Mouse (Mus musculus) lung, postnatal 25 days (tissue): ENCODE results near the gene Pfkfb2.

Experiments used
- DNase-seq: peaks from one replicate; pipeline ENCODE4 v3.0.0; 2022; ENCODE audit warnings: low spot score

Pfkfb2 gene

DNA sequence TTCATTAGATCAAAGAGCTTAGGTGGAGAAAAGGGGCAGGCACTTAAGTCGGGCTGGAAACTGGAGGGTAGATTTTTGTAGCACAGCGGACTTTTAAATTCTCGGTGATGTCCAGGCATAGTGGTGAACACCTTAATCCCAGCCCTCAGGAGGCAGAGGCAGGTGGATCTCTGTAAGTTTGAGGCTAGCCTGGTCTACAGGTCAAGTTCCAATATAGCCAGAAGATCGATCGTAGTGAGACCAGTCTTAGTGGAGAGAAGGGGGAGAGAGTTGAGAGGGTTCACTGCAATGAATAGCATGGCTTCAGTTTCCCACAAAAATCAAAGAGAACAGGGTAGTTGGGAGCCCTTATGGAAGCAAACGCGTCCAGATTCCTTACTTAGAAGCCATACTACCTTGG, 8.9 kb upstream of the Pfkfb2 start:
- DNase-seq, result no peak

DNA sequence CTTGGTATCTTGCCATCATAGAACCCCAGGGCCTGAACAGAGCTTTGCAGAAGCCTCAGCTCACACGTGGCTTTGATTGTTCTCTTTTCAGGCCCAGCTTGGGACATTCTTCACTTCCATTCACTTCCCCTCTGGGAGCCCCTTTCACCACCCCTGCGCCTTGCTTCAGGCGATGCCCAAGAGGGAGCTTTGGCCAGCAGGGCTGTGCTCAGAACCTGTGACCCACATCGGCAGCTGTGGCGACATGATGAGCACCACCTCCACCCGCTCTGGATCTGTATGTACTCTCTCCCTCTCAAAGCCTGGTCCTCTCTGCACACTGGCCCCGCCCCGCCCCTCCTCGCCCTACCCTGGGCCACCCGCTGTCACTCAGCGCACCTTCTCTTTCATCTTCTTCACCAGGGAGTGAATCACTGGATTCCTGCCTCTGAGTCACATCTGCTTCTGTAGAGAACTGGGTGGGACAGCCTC, 8.4 kb upstream of the Pfkfb2 start:
- DNase-seq, result no peak

DNA sequence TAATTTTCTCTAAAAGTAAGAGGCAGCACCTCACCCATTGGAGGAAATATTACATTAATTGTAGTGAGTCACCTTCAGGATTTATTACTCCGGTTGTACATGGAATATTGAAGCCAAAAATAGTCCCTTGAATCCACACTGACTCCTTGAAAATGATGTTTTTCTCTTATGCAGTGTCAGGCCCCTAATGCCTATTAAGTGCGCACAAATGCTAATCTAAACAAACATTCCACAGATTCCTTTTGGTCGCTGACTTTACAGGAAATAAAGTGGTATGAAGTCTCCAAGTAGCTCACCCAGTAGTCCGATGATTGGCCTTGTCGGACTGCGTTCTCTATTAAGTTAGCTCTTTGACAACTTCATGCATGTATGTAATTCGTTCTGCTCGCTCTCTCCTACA, 5.8 kb upstream of the Pfkfb2 start:
- no peak for DNase-seq

DNA sequence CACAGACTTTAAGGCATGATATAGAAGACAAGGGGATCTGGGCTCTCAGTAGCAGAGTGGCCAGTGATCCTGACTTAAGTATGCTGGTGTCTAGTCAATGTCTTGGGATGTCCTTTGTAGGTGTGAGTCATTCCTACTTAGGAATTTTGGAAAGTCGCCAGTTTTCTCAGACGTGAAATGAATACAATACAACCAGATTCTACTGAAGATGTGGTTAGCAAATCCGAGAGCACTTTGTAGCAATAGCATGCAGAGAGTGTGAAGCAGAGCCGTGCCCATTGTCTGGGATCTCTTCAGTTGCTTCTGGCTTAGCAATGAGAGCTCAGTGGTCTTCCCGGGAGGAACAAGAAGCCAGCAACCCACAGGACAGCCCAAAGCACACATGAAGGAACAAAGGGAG, 5.4 kb upstream of the Pfkfb2 start:
- DNase-seq, result no peak

DNA sequence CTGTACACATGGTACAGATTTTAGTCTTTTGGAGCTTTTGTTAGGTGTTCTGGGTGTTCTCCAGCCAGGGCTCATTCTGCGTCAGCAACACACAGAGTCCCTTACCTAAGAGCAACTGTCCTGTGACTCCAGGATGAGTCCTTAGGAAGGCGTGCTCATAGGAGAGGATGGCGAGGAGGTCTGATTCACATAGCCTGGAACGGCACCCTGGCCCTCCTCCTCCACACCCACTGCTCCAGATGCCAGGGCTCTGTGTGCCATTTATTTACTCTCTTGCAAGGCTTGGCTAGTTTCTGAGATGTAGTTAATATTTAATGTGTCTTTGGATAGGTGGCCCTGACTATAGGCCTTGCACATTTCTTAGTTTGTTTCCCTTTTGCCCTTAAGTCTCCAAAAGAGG, 4.6 kb upstream of the Pfkfb2 start:
- DNase-seq, result peak; percentile 76

DNA sequence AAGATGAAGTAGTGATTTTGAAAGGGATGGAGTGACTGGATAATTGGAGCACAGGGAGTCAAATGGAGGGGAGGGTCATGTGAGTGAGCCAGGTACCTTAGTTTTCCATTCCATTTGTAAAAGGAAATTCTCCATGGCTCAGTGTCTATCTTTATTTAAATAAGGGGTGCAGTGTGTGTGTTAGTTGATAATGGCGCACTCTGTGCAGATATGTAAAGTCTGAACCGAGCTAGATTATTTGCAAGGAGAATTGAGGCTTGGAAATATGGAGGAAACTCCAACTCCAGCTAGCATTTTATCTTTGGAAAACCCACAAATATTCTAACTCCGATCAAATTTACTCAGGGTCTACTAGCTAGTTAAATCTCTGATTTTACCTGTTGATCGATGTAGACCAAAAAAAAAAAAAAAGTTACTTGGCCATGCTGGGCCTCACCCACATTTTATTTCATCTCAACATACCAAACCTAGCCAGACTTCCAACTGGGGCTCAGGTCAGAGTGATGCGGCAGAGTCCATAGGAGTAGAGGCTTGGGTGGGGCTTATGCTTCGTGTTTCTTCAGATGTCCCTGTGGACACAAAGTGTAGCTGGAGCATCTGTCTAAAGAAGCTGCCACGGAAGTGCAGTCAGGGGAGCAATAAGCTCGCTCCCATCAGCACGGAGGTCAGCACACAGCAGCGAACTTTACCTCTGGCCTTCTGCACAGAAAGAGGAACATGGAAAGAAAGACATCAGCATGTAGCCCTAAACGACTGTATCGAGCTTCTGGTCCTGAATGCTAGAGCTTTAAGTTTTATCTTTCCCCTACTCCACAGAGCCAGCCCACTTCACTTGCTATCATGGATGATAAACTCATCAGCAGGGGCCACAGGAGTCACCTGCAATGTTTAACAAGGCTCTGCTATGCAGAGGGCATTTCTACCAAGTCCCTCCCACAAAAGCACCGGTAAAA, 3.9 kb upstream of the Pfkfb2 start:
- DNase-seq, result no peak

DNA sequence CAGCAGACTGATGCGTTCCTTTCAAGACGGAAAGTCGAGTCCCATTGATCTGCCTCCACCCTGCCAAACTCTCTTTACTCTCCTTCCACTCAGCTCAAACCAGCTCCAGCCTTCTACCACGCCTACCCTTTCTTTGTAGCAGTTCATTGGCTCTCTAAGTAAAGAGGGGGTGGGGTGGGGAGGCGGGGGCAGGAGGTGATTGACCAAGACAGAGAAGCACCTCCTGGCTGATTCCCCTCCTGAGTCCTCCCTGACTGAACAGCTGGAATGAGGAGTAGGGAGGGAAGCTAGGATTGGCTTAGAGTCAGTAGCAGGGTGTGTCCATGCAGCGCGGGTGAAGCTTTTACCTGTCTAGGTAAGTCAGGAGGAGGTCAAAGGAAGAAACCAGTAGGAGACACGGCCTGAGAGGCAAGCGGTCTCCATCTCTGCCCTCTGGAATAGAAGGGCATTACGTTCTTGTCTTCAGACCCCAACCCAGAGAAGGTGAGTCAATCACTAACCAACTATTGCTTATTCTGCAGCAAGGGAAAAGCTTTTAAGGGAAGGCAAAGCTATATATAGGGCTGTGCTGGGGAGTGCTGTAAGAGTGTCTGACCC, 2.8 kb upstream of the Pfkfb2 start, which contains the start of gene AA986860:
TSS of gene AA986860 (plus strand) at position 236 of the 597 bp plus-strand sequence.
- DNase-seq, result peak; percentile 83

DNA sequence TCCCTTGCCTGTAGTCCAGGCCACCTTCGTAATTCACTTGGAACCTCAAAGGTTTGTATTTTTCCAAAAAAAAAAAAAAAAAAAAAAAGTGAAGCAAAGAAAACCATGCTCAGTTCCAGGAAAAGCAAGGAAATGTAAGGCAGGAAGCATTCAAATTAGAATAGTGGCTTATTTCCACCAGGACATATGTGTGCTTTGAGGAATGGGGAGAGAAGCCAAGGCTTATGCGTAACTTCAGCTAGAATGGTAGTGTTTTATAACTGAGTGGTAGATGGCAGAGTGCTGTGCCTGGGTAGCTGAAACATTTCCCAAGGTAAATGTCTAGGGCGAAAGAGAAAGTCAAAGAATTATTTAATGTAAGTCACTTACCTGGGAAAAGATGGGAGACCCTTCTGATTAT, 345 bp downstream of the Pfkfb2 start:
- DNase-seq, result no peak

DNA sequence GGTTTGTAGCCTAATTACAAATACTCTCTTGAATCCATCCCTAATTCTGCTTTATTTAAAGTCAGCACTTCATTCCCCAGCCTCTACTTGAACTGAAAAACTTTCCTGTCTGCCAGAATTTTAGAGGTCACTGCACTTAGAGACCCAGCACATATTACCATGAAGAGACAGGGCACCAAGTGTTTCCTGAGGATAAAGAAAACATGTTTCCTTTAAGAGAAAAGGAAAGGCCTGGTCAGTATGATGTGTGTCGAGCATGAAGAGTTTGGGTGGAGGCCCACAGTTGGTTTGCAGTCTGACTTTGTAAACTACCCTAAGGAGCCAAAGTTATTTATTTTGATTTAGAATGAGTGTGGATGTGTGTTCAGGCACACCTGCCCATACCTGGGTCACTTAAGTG, 983 bp downstream of the Pfkfb2 start:
- no peak for DNase-seq

DNA sequence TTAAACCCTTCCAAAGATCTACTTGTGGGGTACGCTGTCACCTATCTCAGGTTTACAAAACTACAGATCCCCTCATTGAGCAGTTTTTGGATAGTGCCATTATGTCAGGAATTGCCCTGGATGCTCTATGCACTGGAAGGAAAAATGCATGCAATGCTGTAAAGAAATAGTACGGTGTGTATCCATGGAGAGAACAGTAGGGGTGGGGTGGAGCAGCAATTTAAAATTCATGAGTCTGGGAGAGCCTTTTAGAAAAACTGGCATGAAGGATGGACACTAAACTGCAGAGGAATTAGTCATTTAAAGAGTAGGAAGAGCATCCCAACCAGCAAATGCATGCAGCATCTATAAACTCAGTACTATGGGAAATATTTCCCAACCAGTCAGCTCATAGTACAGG, 2.7 kb downstream of the Pfkfb2 start:
- DNase-seq, result no peak

DNA sequence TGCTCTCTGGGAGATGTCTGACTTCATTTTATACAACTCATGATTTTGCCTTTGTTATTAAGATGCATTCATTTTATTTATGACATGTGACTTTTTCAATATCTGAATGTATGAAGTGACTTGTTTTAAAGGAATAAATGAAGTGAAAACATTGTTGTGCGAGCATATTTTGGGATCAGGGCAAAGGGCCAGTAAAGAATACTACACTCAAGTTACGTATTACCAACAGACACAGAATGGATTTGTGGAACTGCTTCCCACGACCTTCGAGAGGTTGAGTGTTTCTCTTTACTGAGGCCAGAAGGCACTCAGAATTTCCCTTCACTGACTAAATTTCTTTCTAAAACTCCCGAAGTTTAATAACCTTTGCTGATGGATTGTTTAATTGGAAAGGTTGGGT, 4.8 kb downstream of the Pfkfb2 start:
- DNase-seq, result no peak

DNA sequence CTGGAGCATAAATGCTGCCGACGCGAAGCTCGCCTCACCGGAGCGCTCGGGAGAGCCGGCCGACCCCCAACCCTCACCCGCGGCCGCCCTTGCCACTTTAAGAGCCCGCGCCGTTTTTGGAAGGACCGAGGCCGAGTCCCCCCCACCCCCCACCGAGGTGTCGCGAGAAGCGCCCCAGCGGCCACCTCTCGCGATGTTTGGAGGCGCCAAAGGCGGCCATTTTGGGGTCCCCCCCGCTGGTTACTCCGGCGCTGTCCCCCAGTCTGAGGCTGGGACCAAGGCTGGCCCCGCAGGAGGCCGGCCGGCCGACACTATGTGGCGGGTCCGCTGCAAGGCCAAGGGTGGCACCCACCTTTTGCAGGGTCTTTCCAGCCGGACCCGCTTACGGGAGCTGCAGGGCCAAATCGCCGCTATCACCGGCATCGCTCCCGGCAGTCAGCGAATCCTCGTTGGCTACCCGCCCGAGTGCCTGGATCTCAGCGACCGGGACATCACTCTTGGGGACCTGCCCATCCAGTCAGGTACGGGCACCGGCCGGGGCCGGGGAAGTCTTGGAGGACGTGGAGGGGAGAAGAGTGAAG, 11.7 kb downstream of the Pfkfb2 start, which contains the start of gene Yod1:
TSS of gene Yod1 (plus strand) at position 37 of the 581 bp plus-strand sequence.
- DNase-seq, result peak; percentile 87

DNA sequence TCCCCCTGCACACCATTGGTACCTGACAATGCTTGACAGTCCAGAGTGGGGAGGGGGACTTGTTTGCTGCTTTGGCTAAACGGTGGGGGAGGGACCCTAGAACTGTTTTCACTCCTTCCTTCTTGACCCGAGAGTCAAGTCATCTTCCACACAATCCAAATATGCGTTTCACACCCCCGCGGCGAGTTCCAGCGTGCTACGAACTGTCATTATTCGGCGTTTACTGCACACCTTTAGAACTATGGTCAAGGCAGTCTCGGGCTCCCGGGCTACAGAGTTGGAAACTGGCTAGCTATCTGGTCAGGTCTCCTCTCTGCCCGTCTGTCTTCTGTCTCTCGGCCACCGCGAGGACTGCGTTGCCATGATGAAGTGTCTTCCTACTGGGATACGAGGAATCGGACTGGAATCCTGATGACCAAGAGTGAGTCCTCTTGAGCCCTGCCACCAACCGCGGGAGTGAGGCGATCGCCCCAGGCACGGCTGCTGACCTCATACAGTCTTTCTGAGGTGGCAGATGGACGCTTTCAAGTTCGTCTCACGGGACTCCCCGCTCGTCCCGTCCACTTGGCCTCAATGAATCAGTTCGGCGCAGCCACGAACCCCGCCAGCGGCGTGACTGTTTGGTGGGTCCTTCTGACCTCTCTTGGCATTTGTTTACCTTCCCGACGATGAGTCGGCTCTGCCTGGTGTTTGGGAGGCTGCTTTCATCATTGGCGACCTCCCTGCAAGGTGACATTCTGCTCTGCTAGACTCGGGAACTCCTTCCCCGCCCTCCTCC, 12.4 kb downstream of the Pfkfb2 start:
- peak; percentile 38 for DNase-seq

DNA sequence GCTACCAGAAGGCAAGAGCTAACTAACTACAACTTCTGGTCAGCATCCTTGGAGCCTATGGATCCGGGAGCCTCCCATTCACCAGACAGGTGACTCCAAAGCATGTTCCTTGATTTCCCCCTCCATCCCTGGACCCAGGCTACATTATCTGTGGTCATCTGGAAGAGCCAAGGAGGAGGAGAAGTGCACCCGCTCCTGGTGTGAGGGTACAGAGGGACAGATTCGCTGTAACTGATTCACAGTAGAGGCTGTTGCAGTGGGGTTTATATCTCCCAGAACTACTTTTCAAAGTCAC, 12.9 kb downstream of the Pfkfb2 start:
- DNase-seq, result no peak

DNA sequence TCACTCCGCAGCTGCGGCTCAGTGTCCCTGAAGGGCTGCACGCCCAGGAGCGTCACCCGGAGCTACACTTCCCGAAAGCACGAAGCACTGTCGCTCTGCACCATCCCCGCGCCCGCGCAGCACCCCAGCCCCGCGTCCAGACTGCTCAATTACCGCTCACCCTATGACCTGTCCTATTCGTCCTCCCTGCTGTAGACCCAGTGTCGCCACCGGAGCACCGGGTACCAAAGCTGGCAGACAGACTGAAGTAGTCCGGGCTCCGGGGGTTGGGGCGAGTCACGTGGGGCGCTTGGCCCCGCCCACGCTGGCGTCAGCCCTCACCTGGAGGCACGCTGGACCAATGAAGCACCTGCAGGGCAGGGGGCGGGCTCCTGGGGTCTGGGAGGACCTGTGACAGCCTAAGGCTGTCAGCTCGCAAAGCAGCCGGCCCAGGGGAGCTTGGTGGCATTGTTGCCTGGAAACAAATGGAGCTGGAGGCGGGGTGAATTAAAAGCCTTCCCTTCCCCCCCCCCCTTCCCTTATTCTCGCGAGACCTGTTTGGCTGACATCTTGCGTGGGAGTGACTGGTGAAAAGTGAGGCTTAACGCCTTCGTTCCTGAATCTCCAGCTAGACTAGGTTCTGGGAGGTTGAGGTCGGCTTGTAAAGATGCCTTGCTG, 13.4 kb downstream of the Pfkfb2 start, which contains the start of gene Gm29427:
TSS of gene Gm29427 (minus strand) at position 239 of the 657 bp plus-strand sequence.
- peak; percentile 96 for DNase-seq

DNA sequence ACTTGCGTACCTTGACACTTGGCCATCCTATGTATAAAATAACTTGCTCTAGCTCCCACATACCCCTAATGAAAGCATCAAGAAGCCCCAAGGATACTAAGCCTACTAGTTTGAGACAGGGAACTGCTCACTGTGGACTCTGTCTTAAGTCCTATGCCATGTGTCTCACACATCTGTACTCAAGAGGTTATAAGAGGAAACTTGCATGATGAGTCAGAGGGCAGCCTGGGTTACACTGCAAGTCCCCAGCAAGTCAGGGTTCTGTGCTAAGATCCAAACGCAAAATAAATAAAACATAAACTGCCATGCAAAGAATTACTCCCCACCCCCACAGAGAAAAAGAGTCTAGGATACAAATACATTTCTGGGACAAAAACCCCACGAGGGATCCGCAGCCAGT, 15.0 kb downstream of the Pfkfb2 start:
- DNase-seq, result no peak

DNA sequence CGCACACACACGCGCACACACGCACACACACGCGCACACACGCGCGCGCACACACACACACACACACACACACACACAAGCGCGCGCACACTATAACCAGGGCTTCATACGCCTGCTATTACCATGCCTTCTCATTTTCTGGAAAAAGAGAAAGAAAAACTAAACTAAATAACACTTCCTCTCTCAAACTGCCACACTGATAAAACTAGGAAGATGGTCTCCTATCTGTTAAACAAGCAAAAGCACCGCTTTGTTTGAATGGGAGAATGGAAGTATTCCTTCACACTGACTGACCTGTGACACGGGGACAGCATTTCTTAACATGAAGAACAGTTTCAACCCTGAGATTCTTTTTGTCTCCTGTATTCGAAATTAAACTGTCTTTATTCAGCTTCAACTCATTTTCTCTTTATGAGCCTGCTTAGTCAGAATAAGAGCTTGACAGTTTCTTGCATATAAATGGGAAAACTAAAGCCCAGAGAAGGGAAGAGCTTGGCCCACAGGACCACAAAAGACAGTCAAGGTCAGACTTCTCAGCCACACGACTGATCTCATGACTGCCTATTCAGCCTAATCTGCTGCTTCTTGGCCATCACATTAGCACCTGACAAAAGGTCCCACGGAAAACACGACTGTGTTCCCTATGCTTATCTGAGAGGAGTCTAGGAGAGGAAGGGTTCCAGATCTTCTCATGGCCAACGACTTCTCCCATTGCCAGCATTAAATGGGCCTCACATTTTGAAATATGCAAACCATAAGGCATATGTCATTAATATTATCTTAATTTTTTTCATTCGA, 18.6 kb downstream of the Pfkfb2 start:
- DNase-seq, result no peak

DNA sequence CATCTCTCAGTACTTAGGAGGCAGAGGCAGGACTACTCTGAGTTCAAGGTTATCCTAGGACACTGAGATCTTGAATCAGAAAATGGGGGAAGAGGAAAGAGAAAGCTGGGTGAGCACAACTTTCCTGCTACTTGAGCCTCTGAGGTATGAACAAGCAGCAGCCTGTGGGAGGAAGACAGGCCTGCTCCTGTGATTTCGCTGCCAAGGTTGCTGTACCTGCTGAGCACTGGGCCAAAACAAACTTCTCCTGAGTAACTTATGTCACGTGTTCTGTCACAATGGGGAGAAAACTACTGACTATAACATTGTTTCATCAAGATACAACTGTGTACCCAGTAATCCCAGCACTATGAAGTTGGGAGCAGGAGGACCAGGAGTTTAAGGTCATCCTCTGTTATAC, 25.4 kb downstream of the Pfkfb2 start:
- DNase-seq, result peak; percentile 80

DNA sequence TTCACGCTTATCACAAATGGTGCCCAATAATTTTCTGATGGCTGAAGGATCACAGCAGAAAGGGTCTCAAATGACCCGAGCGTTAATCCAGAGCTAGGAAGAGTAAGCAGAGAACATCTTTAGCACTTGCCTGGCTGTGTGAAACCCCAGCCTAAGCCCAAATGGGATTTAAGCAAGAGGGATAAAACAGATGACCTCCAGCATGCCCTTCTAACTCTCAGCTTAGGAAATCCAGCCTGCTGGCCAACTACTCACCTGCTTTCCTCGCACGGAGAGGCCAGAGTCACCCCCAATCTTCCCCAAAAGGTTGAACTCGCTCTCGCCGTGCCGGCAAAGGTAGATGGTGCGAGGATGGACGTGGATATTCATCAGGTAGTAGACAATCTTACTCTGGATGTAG, 27.1 kb downstream of the Pfkfb2 start:
- DNase-seq, result no peak

DNA sequence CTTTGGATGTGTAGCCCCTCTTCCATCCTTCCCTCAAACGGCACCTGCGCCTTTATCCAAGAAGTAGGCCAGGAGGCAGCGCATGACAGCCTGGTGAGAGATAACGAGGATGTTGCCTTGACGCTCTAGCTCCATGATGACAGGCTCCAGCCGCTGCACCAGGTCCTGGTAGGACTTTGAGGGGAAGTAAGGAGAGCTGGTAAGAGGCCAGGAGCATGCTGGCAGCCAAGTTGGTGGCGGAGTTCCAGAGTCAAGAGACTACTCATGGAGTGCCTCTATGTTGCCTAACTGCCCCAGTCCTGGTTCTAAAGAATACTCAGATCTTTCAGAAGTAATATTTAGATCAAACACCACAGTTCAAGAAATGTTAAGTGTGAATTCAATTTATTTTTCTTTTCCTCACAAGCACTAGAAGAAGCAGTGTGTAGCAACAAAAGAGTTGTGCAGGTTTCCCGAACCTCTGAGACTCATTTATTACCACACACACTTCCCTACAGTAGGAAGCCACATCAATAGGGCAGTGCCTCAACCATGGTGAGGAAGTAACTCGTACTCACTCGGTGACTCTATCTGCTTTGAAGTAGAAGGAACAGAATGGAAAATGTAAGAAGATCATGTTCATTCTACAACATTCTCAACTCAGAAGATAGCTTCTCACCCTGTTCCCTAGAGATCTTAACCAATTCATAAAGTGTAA, 29.0 kb downstream of the Pfkfb2 start:
- peak; percentile 85 for DNase-seq
